Mouse (Mus musculus) stomach, postnatal 0 days (tissue): ENCODE data around the gene Stac2. TPM values are rescaled to one million over a fixed set of nuclear protein-coding genes. Genes with fewer than 3 reads are reported as not detected.
A peak's percentile ranks its signal among the peaks of the same experiment; 100 is the strongest.

Experiments
- ATAC-seq: fragments of 200-750 bp; cut with Nextera tagmentation; 2 replicates; pipeline ENCODE4 v1.8.0; 2017; ENCODE audit not compliant: low FRiP score, low TSS enrichment
- DNase-seq: peaks from one replicate; pipeline ENCODE4 v3.0.0-alpha.2; 2016; ENCODE audit warnings: low spot score
- H3K27ac ChIP-seq: fragments of 300-500 bp; sonication (generic); replicated peaks from 2 replicates; pipeline ENCODE4 v1.5.1; 2014; ENCODE audit warnings: mild to moderate bottlenecking, control low read depth
- H3K27me3 ChIP-seq: fragments of 300-500 bp; sonication (generic); 2 replicates; pipeline ENCODE4 v1.6.1; 2014; ENCODE audit warnings: low read length; ENCODE audit not compliant: control insufficient read depth, insufficient read depth
- H3K36me3 ChIP-seq: fragments of 300-500 bp; sonication (generic); 2 replicates; pipeline ENCODE4 v1.6.1; 2014; ENCODE audit warnings: low read length, mixed read lengths; ENCODE audit not compliant: control insufficient read depth, insufficient read depth
- H3K4me1 ChIP-seq: fragments of 300-500 bp; sonication (generic); replicated peaks from 2 replicates; pipeline ENCODE4 v1.6.1; 2014; ENCODE audit warnings: antibody characterized with exemption; ENCODE audit not compliant: control insufficient read depth, insufficient read depth
- H3K4me2 ChIP-seq: fragments of 300-500 bp; sonication (generic); replicated peaks from 2 replicates; pipeline ENCODE4 v1.6.1; 2014; ENCODE audit warnings: low read depth, mild to moderate bottlenecking, control low read depth, moderate library complexity
- H3K4me3 ChIP-seq: fragments of 300-500 bp; sonication (generic); 2 replicates; pipeline ENCODE4 v1.5.1; 2014; ENCODE audit warnings: low read depth, low read length, control low read depth
- H3K9ac ChIP-seq: fragments of 300-500 bp; sonication (generic); 2 replicates; pipeline ENCODE4 v1.6.1; 2014; ENCODE audit warnings: mild to moderate bottlenecking, low read length, control low read depth, mixed read lengths
- H3K9me3 ChIP-seq: fragments of 300-500 bp; sonication (generic); 2 replicates; pipeline ENCODE4 v1.6.1; 2016; ENCODE audit warnings: low read length; ENCODE audit not compliant: control insufficient read depth
- CTCF ChIP-seq: IDR thresholded peaks from 2 replicates; pipeline ENCODE4 v1.5.1; 2016; ENCODE audit warnings: antibody characterized with exemption, low read depth, mild to moderate bottlenecking, moderate library complexity
- EP300 ChIP-seq: optimal IDR thresholded peaks from 2 replicates; pipeline ENCODE3; 2016; ENCODE audit warnings: antibody characterized with exemption
- WGBS: fragments of 180-500 bp; shearing (Covaris S2); extraction: QIAGEN DNeasy Blood & Tissue Kit; methylation state at CpG from one replicate; pipeline ENCODE4 v1.1.7; 2014; 5-methylcytosine and 5-hydroxymethylcytosine counted together
- polyA plus RNA-seq: library from polyadenylated mRNA; unstranded; fragments of >200 nt; fragmentation: Nextera tagmentation; extraction: Ambion mirVana; gene quantifications from 2 replicates; pipeline ENCODE4 v1.2.1, GENCODE M21; 2015

Gene Stac2
- polyA plus RNA-seq, 1 experiment from 2014 or later, result 0.05 TPM

DNA sequence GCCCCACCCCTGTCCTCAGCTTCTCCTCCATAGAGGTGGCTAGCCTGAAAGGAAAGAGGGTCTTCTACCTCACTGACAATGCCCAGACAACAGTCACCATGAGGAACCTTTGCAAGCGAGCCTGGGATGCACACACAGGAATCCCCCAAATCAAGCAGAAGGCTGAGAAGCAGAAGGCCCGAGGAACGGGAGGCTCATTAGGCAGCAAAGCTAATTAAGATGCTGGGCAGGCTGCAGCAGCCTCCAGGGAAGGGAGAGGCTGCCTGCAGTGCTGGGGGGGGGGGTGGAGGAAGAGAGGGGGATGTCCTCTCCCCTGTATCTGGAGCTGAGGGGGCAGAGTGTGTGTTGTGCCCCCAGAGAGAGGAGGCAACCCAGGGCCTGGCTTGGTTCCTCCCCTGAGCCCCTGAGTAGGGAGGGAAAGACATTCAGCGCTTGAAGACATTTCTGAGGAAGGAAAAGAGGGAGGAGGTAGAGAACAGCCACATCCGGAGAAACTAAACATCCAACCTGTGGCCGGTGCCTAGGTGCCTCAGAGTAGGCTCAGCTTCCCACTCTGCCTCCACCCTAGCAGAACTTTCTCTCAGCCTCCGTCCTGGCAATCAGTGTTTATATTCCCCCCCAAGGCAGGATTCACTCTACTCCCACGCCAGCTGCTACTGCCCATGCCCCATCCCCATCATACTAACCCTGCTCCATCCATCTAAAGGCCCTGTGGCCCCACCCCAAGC, 33.2 kb downstream of the Stac2 start:
- no peak for TF ChIP-seq EP300
- no peak for TF ChIP-seq CTCF
- H3K27me3 ChIP-seq, result no peaks in the 10 kb centered on the region
- DNase-seq, result no peak
- no peak overlapping the region for H3K9ac ChIP-seq
- H3K9me3 ChIP-seq, result no peaks in the 10 kb centered on the region
- H3K4me2 ChIP-seq, result no peak overlapping the region
- no peak overlapping the region for H3K27ac ChIP-seq
- 55% methylated on average over 8 of the region's 8 CpGs for WGBS
- H3K4me3 ChIP-seq, result no peak overlapping the region
- ATAC-seq, result no peak
- H3K4me1 ChIP-seq, result no peaks in the 10 kb centered on the region
- no peaks in the 10 kb centered on the region for H3K36me3 ChIP-seq

DNA sequence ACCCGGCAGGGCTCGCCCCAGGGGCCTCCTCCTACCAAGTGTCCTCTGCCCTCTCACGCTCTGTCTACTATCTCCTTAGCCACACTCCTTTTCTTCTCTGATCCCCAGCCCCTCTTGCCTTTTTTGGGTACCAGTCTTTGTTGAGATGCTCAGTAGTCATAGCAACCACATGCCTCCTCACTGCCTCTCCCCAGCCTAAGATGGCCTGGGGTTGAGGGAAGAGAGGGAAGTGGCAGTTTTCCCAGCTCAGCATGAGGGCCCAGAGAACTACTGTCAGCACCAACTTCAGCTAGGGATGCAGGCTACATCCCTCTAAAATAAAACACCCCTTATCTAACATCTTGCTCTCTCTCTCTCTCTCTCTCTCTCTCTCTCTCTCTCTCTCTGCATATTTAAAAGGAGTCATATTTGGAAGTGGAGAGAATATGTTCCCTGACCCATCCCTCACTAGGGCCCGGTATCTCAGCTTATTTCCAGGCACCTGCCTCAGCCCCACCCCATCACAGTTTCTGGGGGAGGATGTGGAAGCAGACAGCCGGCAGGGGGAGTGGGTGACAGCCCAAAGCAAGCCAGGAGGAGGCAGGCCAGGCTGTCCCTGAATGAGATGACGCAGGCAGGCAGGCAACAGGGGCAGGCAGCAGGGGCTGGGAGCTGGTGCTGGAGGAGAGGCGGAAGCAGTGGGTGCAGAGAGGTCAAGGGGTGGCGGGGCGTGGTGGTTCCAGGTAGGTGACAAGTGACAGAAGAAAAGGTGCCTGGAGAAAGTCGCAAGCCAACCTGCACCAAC, 34.2 kb downstream of the Stac2 start:
- H3K4me3 ChIP-seq, result no peak overlapping the region
- H3K27me3 ChIP-seq, result no peaks in the 10 kb centered on the region
- DNase-seq (peak; percentile 73), ATAC-seq (peak; percentile 32; the same call in 1 of the 2 replicates)
- no peak overlapping the region for H3K4me2 ChIP-seq
- H3K36me3 ChIP-seq, result no peaks in the 10 kb centered on the region
- H3K4me1 ChIP-seq, result no peaks in the 10 kb centered on the region
- H3K9me3 ChIP-seq, result no peaks in the 10 kb centered on the region
- H3K27ac ChIP-seq, result no peak overlapping the region
- TF ChIP-seq CTCF, result peak; percentile 74
- TF ChIP-seq EP300, result no peak
- H3K9ac ChIP-seq, result no peak overlapping the region
- WGBS, result 42% methylated on average over 10 of the region's 10 CpGs

DNA sequence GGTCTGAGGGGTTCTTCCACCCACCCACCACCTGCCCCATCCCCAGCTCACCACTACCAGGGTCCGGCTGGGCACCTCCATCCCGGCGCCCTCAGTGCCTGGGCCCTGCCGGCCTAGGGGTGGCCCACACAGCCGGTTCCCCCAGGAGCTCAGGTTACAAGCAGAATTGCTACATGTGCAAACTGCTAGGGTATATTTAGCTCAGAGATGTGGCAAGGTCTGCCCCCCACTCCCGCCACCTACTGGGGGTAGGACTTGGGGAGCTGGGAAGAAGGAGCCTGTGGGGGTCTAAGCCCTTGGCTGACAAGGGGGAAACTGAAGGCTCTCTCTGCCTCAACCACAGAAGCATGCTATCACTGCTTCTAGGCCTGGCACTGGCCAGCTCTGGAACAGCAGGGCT, 35.0 kb downstream of the Stac2 start:
- DNase-seq (no peak), ATAC-seq (no peak)
- H3K4me2 ChIP-seq, result no peak overlapping the region
- TF ChIP-seq CTCF (no peak), EP300 (no peak)
- H3K27ac ChIP-seq, result no peak overlapping the region
- no peak overlapping the region for H3K9ac ChIP-seq
- H3K27me3 ChIP-seq, result no peaks in the 10 kb centered on the region
- H3K4me1 ChIP-seq, result no peaks in the 10 kb centered on the region
- H3K4me3 ChIP-seq, result no peak overlapping the region
- 78% methylated on average over 6 of the region's 6 CpGs for whole genome bisulfite sequencing
- no peaks in the 10 kb centered on the region for H3K9me3 ChIP-seq
- H3K36me3 ChIP-seq, result no peaks in the 10 kb centered on the region

DNA sequence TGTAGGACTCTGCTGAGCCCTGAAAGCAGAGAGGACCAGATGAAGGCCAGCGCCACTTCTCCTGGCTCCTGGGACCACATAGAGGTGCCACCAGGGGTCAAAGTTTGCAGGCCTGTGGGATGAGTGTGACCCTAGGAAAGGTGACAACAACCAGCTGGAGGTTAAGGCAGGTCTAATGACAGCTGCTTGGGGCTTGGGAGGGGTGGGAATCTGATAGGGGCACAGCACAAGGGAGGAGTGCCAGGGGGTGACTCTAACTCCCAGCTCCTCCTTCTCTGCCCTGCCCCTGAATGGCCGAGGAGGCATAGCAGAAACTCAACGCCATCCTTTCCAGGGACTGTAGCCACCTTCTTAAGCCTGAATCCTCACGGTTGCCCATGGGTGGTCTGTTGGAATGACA, 36.4 kb downstream of the Stac2 start:
- TF ChIP-seq EP300, result no peak
- TF ChIP-seq CTCF, result no peak
- Histone ChIP-seq H3K4me1 (no peaks in the 10 kb centered on the region), H3K36me3 (no peaks in the 10 kb centered on the region), H3K4me2 (no peak overlapping the region), H3K27ac (no peak overlapping the region), H3K4me3 (no peak overlapping the region), H3K27me3 (no peaks in the 10 kb centered on the region), H3K9me3 (no peaks in the 10 kb centered on the region), H3K9ac (no peak overlapping the region)
- DNase-seq (no peak), ATAC-seq (no peak)
- 78% methylated on average over 4 of the region's 4 CpGs for WGBS

DNA sequence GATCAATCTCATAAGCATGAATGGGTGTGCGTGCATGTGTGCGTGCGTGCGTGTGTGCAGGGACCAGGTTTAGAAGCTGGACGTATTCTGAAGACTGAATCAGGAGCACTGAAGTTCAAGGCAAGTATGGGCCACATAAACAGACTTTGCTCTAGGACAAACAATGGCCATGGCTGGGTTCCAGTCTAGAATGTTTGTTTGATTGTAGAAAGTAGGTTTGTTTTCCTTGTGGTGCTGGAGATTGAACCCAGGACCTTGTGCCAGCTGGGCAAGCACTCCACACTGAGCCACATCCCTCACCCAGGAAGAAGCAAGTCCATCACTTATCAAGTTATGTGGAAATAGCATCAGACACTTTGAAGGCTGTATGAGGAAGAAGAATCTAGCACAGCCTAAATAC, 37.1 kb downstream of the Stac2 start:
- no peak overlapping the region for H3K4me2 ChIP-seq
- TF ChIP-seq CTCF (no peak), EP300 (no peak)

DNA sequence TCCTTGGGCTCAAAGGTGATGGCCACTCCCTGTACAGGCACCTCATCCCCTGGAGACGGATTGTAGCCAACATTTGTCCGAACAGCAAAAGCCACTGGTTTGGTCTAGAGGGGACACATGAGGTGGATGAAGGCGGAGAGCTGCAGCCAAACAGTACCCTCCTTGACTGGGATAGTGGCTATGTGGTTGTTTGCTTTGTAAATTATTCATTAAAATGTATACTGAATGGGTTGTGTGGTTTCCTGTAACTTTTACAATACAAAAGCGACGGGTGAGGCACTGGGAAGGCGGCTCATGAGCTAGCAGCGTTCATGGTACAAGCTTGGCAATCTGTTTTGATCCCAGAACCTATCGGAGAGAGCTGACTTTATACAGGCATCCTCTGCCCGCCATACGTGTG, 40.4 kb downstream of the Stac2 start:
- Histone ChIP-seq H3K27ac (no peak overlapping the region), H3K36me3 (no peaks in the 10 kb centered on the region), H3K4me2 (no peak overlapping the region), H3K4me1 (no peaks in the 10 kb centered on the region), H3K4me3 (no peak overlapping the region), H3K9me3 (no peaks in the 10 kb centered on the region), H3K27me3 (no peaks in the 10 kb centered on the region), H3K9ac (no peak overlapping the region)
- no peak for DNase-seq
- 68% methylated on average over 10 of the region's 10 CpGs for WGBS
- ATAC-seq, result no peak
- no peak for TF ChIP-seq CTCF
- TF ChIP-seq EP300, result no peak

More for the DNA sequence above, 37.1 kb downstream of the Stac2 start:
- no peaks in the 10 kb centered on the region for H3K9me3 ChIP-seq
- no peaks in the 10 kb centered on the region for H3K27me3 ChIP-seq
- H3K4me3 ChIP-seq, result no peak overlapping the region
- DNase-seq (no peak), ATAC-seq (no peak)
- no peak overlapping the region for H3K27ac ChIP-seq
- 57% methylated on average over 5 of the region's 5 CpGs for WGBS
- H3K36me3 ChIP-seq, result no peaks in the 10 kb centered on the region
- H3K9ac ChIP-seq, result no peak overlapping the region
- H3K4me1 ChIP-seq, result no peaks in the 10 kb centered on the region
